Mouse (Mus musculus) liver, embryonic 14.5 days (tissue): ENCODE measurements around the gene Sorcs3. TPM values are rescaled to one million over a fixed set of nuclear protein-coding genes. Genes with fewer than 3 reads are reported as not detected.

Source experiments
- ATAC-seq: fragments of 200-750 bp; cut with Nextera tagmentation; 2 replicates; pipeline ENCODE4 v1.8.0; 2017; ENCODE audit warnings: moderate number of reproducible peaks, mild to moderate bottlenecking, moderate library complexity; ENCODE audit not compliant: insufficient read depth
- DNase-seq, 3 experiments: peaks; one replicate each; pipeline ENCODE4 v3.0.0-alpha.2; 2012 to 2013; ENCODE audit warnings: low read depth in 3 of 3, low spot score in 3 of 3
- H3K27ac ChIP-seq: fragments of 300-500 bp; sonication (generic); 2 replicates; pipeline ENCODE4 v1.5.1; 2014; ENCODE audit warnings: moderate library complexity, mild to moderate bottlenecking, control low read depth, inconsistent platforms
- H3K27me3 ChIP-seq: fragments of 300-500 bp; sonication (generic); 2 replicates; pipeline ENCODE4 v1.6.1; 2014; ENCODE audit warnings: mild to moderate bottlenecking, low read length, moderate library complexity; ENCODE audit not compliant: control insufficient read depth, insufficient read depth
- H3K36me3 ChIP-seq: fragments of 300-500 bp; sonication (generic); replicated peaks from 2 replicates; pipeline ENCODE4 v1.6.1; 2014; ENCODE audit warnings: low read depth; ENCODE audit not compliant: control insufficient read depth, insufficient read depth
- H3K4me1 ChIP-seq, 2 experiments: fragments of 200-500 bp in 1 of 2; fragments of 300-500 bp in 1 of 2; sonication (generic) in 1 of 2; replicated peaks; 2 replicates each; pipeline ENCODE4 v1.6.1; 2012 to 2014; ENCODE audit warnings: antibody characterized with exemption in 1 of 2, inconsistent platforms in 1 of 2, low read length in 1 of 2; ENCODE audit not compliant: control insufficient read depth in 2 of 2, insufficient read depth in 2 of 2
- H3K4me2 ChIP-seq: fragments of 300-500 bp; sonication (generic); 2 replicates; pipeline ENCODE4 v1.6.1; 2014; ENCODE audit warnings: low read depth, mild to moderate bottlenecking, control low read depth, moderate library complexity
- H3K4me3 ChIP-seq, 2 experiments: fragments of 200-500 bp in 1 of 2; fragments of 300-500 bp in 1 of 2; sonication (generic) in 1 of 2; 2 replicates each; pipeline ENCODE4 v1.5.1; 2012 to 2014; ENCODE audit warnings: low read depth in 2 of 2, low read length in 2 of 2, mild to moderate bottlenecking in 2 of 2, control low read depth in 1 of 2, inconsistent platforms in 1 of 2, moderate library complexity in 1 of 2; ENCODE audit not compliant: insufficient read depth in 1 of 2
- H3K9ac ChIP-seq: fragments of 300-500 bp; sonication (generic); replicated peaks from 2 replicates; pipeline ENCODE4 v1.6.1; 2014; ENCODE audit warnings: mild to moderate bottlenecking, control low read depth, moderate library complexity
- H3K9me3 ChIP-seq: fragments of 300-500 bp; sonication (generic); 2 replicates; pipeline ENCODE4 v1.6.1; 2016; ENCODE audit warnings: low read length, mixed read lengths; ENCODE audit not compliant: control insufficient read depth
- CTCF ChIP-seq: IDR thresholded peaks from 2 replicates; pipeline ENCODE4 v1.5.1; 2016; ENCODE audit warnings: antibody characterized with exemption, low read depth, control low read depth
- EP300 ChIP-seq: IDR thresholded peaks from 2 replicates; pipeline ENCODE4 v1.6.1; 2016; ENCODE audit warnings: antibody characterized with exemption, low read depth
- WGBS: fragments of 180-500 bp; shearing (Covaris S2); extraction: QIAGEN DNeasy Blood & Tissue Kit; methylation state at CpG from one replicate; pipeline ENCODE4 v1.1.7; 2014; ENCODE audit not compliant: insufficient replicate concordance; 5-methylcytosine and 5-hydroxymethylcytosine counted together
- polyA plus RNA-seq, 2 experiments: library from polyadenylated mRNA; depleted of rRNA in 1 of 2; stranded (reverse) in 1 of 2; unstranded in 1 of 2; fragments of >200 nt; fragmentation: Nextera tagmentation in 1 of 2; extraction: Ambion mirVana in 1 of 2; gene quantifications; 2 replicates each; pipeline versions ENCODE4 v1.2.1 to v1.2.3; 2012 to 2014

Sorcs3 gene
- polyA plus RNA-seq, 2 experiments = 0.04 to 0.09 TPM

- H3K36me3 ChIP-seq = no peaks in the 10 kb centered on the region
- no peaks in the 10 kb centered on the region for H3K4me1 ChIP-seq
- no peak for TF ChIP-seq CTCF
- no peak for TF ChIP-seq EP300
- no peaks in the 10 kb centered on the region for H3K9me3 ChIP-seq
- no peak overlapping the region for H3K4me2 ChIP-seq
- no peak for DNase-seq
- H3K27me3 ChIP-seq = no peaks in the 10 kb centered on the region
- no peak overlapping the region for H3K4me3 ChIP-seq
- no peak overlapping the region for H3K9ac ChIP-seq
- no peak for ATAC-seq
- 70% methylated on average over 2 of the region's 2 CpGs for WGBS
- H3K27ac ChIP-seq = no peak overlapping the region
These were observed 156.3 kb downstream of the Sorcs3 start for GRCm38 (mm10) chr19:48362167-48362566.

GRCm38 (mm10) chr19:48368056-48368455 is 162.2 kb downstream of the Sorcs3 start:
- Histone ChIP-seq H3K4me2 (no peak overlapping the region), H3K36me3 (no peaks in the 10 kb centered on the region), H3K27ac (no peak overlapping the region), H3K4me1 (no peaks in the 10 kb centered on the region), H3K9me3 (no peaks in the 10 kb centered on the region), H3K4me3 (no peak overlapping the region), H3K9ac (no peak overlapping the region), H3K27me3 (no peaks in the 10 kb centered on the region)
- WGBS = 49% methylated on average over 10 of the region's 10 CpGs
- ATAC-seq = no peak
- TF ChIP-seq EP300 = no peak
- TF ChIP-seq CTCF = no peak
- no peak for DNase-seq

GRCm38 (mm10) chr19:48371787-48372186 is 166.0 kb downstream of the Sorcs3 start:
- no peak for ATAC-seq
- Histone ChIP-seq H3K9me3 (no peaks in the 10 kb centered on the region), H3K36me3 (no peaks in the 10 kb centered on the region), H3K4me1 (no peaks in the 10 kb centered on the region), H3K4me3 (no peak overlapping the region), H3K9ac (no peak overlapping the region), H3K27ac (no peak overlapping the region), H3K27me3 (no peaks in the 10 kb centered on the region), H3K4me2 (no peak overlapping the region)
- TF ChIP-seq CTCF (no peak), EP300 (no peak)
- DNase-seq = no peak
- WGBS = 52% methylated on average over 9 of the region's 9 CpGs

- Histone ChIP-seq H3K4me2 (no peak overlapping the region), H3K27ac (no peak overlapping the region), H3K27me3 (no peaks in the 10 kb centered on the region), H3K36me3 (no peaks in the 10 kb centered on the region), H3K9ac (no peak overlapping the region), H3K4me1 (no peaks in the 10 kb centered on the region), H3K4me3 (no peak overlapping the region), H3K9me3 (no peaks in the 10 kb centered on the region)
- no peak for ATAC-seq
- WGBS = 63% methylated on average over 11 of the region's 11 CpGs
- TF ChIP-seq EP300 = no peak
- no peak for DNase-seq
These were observed 172.2 kb downstream of the Sorcs3 start for GRCm38 (mm10) chr19:48378006-48378540.

GRCm38 (mm10) chr19:48391551-48391950 is 185.7 kb downstream of the Sorcs3 start:
- H3K9ac ChIP-seq = no peak overlapping the region
- no peaks in the 10 kb centered on the region for H3K9me3 ChIP-seq
- H3K36me3 ChIP-seq = no peaks in the 10 kb centered on the region
- no peak for DNase-seq
- H3K27ac ChIP-seq = no peak overlapping the region
- no peak overlapping the region for H3K4me2 ChIP-seq
- WGBS = 54% methylated on average over 1 of the region's 1 CpGs
- TF ChIP-seq CTCF (no peak), EP300 (no peak)
- no peaks in the 10 kb centered on the region for H3K4me1 ChIP-seq
- ATAC-seq = no peak
- no peaks in the 10 kb centered on the region for H3K27me3 ChIP-seq
- no peak overlapping the region for H3K4me3 ChIP-seq
